Mouse (Mus musculus): ENCODE measurements around the gene Arhgef11.

- no peak for TF ChIP-seq POLR2A (IDR thresholded peaks at IDR 0.05; ENCODE audit: borderline replicate concordance, low read depth, low read length)
- TF ChIP-seq CTCF (IDR thresholded peaks at IDR 0.05; ENCODE audit: low read depth, low read length), result no peak
Observed at GRCm38 (mm10) chr3:87643453-87643852, 26.1 kb downstream of the Arhgef11 start.

Data from bone marrow macrophage, adult 2 months (primary cell).